Mouse (Mus musculus): ENCODE measurements at regions not wholly inside any gene's neighbourhood (a gene's known extent, or its start where the extent isn't known, plus 50 kb on each side); places are given as distances from the start of the nearest gene placed in this dataset.

- peak; percentile 92 for DNase-seq (ENCODE audit: low read depth, low spot score)
Observed at GRCm38 (mm10) chr10:84172828-84173321, 267.5 kb downstream of the Nuak1 start.

GRCm38 (mm10) chr10:84183239-84183638, 257.2 kb downstream of the Nuak1 start:
- DNase-seq (ENCODE audit: low read depth, low spot score): no peak

GRCm38 (mm10) chr10:84186466-84186865, 253.9 kb downstream of the Nuak1 start:
- no peak for DNase-seq (ENCODE audit: low read depth, low spot score)

- DNase-seq (ENCODE audit: low read depth, low spot score): no peak
Observed at GRCm38 (mm10) chr10:84199035-84199434, 241.4 kb downstream of the Nuak1 start.

GRCm38 (mm10) chr10:84201785-84202184, 238.6 kb downstream of the Nuak1 start:
- no peak for DNase-seq (ENCODE audit: low read depth, low spot score)

- DNase-seq (ENCODE audit: low read depth, low spot score): peak; percentile 19
Observed at GRCm38 (mm10) chr10:84212096-84212785, 228.2 kb downstream of the Nuak1 start.

- DNase-seq (ENCODE audit: low read depth, low spot score): peak; percentile 13
Observed at GRCm38 (mm10) chr10:84214812-84215211, 225.6 kb downstream of the Nuak1 start.

- DNase-seq (ENCODE audit: low read depth, low spot score): peak; percentile 56
Observed at GRCm38 (mm10) chr10:84229224-84229921, 211.0 kb downstream of the Nuak1 start.

- peak; percentile 46 for DNase-seq (ENCODE audit: low read depth, low spot score)
Observed at GRCm38 (mm10) chr10:84230011-84230781, 210.2 kb downstream of the Nuak1 start.

GRCm38 (mm10) chr10:84235006-84235405, 205.4 kb downstream of the Nuak1 start:
- DNase-seq (ENCODE audit: low read depth, low spot score): no peak

GRCm38 (mm10) chr10:84236236-84236635, 204.2 kb downstream of the Nuak1 start:
- DNase-seq (ENCODE audit: low read depth, low spot score): no peak

- peak; percentile 42 for DNase-seq (ENCODE audit: low read depth, low spot score)
Observed at GRCm38 (mm10) chr10:84238279-84238963, 202.0 kb downstream of the Nuak1 start.

GRCm38 (mm10) chr10:84243283-84243682, 197.1 kb downstream of the Nuak1 start:
- no peak for DNase-seq (ENCODE audit: low read depth, low spot score)

- no peak for DNase-seq (ENCODE audit: low read depth, low spot score)
Observed at GRCm38 (mm10) chr10:84249346-84249745, 191.1 kb downstream of the Nuak1 start.

GRCm38 (mm10) chr10:84260931-84261650, 179.3 kb downstream of the Nuak1 start:
- DNase-seq (ENCODE audit: low read depth, low spot score): no peak

GRCm38 (mm10) chr10:84262943-84263342, 177.5 kb downstream of the Nuak1 start:
- no peak for DNase-seq (ENCODE audit: low read depth, low spot score)

GRCm38 (mm10) chr10:84285832-84286506, 154.4 kb downstream of the Nuak1 start:
- DNase-seq (ENCODE audit: low read depth, low spot score): no peak

- DNase-seq (ENCODE audit: low read depth, low spot score): no peak
Observed at GRCm38 (mm10) chr10:84294422-84294821, 146.0 kb downstream of the Nuak1 start.

GRCm38 (mm10) chr10:84296168-84296567, 144.2 kb downstream of the Nuak1 start:
- DNase-seq (ENCODE audit: low read depth, low spot score): no peak

GRCm38 (mm10) chr10:84301561-84301960, 138.8 kb downstream of the Nuak1 start:
- no peak for DNase-seq (ENCODE audit: low read depth, low spot score)

Data from telencephalon, adult 2 months (tissue).